In genomic region chr2:156272553-156272952, GRCm38 (mm10) we compare ENCODE assay signal across 15 mouse cellular contexts.
"Had no signal": no experiment of that assay in that cellular context is flagged by ENCODE, and none has a peak within 500 bp of the region (broad histone marks: within the 10 kb centered on the region; RNA-seq: fewer than 3 reads in every experiment).

No protein-coding gene starts in this region.

- H3K27me3 ChIP-seq: neural tube, embryonic 12.5 days; neural tube, embryonic 13.5 days; neural tube, embryonic 15.5 days; stomach, embryonic 15.5 days had no signal

- DNase-seq: retina, postnatal 1 day; right cerebral cortex, adult 18-20 months; right cerebral cortex, postnatal 14 days; right cerebral cortex, postnatal 4 days; spleen, adult 18-20 months; thymus, adult 18-20 months; thymus, adult 2 months; thymus, postnatal 14 days; thymus, postnatal 25 days; thymus, postnatal 36 days; thymus, postnatal 4 days had no signal

- H3K4me2 ChIP-seq: neural tube, embryonic 12.5 days; neural tube, embryonic 13.5 days; neural tube, embryonic 15.5 days; stomach, embryonic 15.5 days had no signal

- H3K4me3 ChIP-seq: neural tube, embryonic 12.5 days; neural tube, embryonic 13.5 days; neural tube, embryonic 15.5 days; stomach, embryonic 15.5 days had no signal
